In genomic region chr8:70283136-70284077, GRCm38 (mm10) we compare ENCODE assay signal across 8 mouse cellular contexts. TPM values are rescaled to one million over a fixed set of nuclear protein-coding genes. Genes with fewer than 3 reads are reported as not detected.
DNase-seq lines count a peak whose midpoint lies in the region; ATAC-seq lines count a peak whose summit lies in the region.

No protein-coding gene starts in this region.

- WGBS in forebrain, embryonic 11.5 days = 1% methylated on average over 47 of the region's 55 CpGs

- peak; percentile 72 for ATAC-seq in forebrain, embryonic 11.5 days (replicated peaks; ENCODE audit: low FRiP score)

- H3K27me3 ChIP-seq in forebrain, embryonic 11.5 days (ENCODE audit: control insufficient read depth, insufficient read depth, low read length) = no peaks in the 10 kb centered on the region

- peaks cover 25% of the 10 kb centered on the region for H3K36me3 ChIP-seq in forebrain, embryonic 11.5 days (ENCODE audit: control insufficient read depth, insufficient read depth, low read length)

- H3K9ac ChIP-seq in forebrain, embryonic 11.5 days (ENCODE audit: low read length) = peak overlapping the region; percentile 98

- H3K27ac ChIP-seq in forebrain, embryonic 11.5 days (ENCODE audit: low read depth, low read length) = peak overlapping the region; percentile 76

- peak overlapping the region; percentile 78 for H3K4me2 ChIP-seq in forebrain, embryonic 11.5 days (ENCODE audit: low read depth, low read length, severe bottlenecking)

- peaks cover 2% of the 10 kb centered on the region; the same call in 1 of the 2 replicates for H3K9me3 ChIP-seq in forebrain, embryonic 11.5 days (ENCODE audit: control insufficient read depth, low read length)

- peak overlapping the region; percentile 94 for H3K4me3 ChIP-seq in forebrain, embryonic 11.5 days (ENCODE audit: low read depth, low read length)

- 0 out of 2 replicates have a peak, but pooled peaks cover 3% of the 10 kb centered on the region for H3K4me1 ChIP-seq in forebrain, embryonic 11.5 days (replicated peaks; ENCODE audit: control insufficient read depth, insufficient read depth, low read length)

- peak; percentile 10 for DNase-seq in kidney, adult 18-20 months
- no peak for DNase-seq in kidney, postnatal 14 days
- DNase-seq in MN1 (ENCODE audit: low spot score) = peak; percentile 54
- peak; percentile 66 for DNase-seq in forebrain, embryonic 11.5 days (ENCODE audit: low spot score)
- DNase-seq in kidney, adult 8-10 months = peak; percentile 18
- peak; percentile 17 for DNase-seq in mesoderm, embryonic 11.5 days (ENCODE audit: low read depth, low spot score)
- DNase-seq in yolk sac, embryonic 10.5 days (ENCODE audit: low spot score) = peak; percentile 11
- no peak for DNase-seq in spleen, adult 12 weeks (ENCODE audit: low spot score)

RNA-seq across cellular contexts. Expression of gene Homer3, which starts 0.8 kb away (rescaled TPM):
- 87.6 and 91.4 TPM in 2 replicates for polyA plus RNA-seq in forebrain, embryonic 11.5 days (2014; fragmentation: Nextera tagmentation; extraction: Ambion mirVana)

RNA-seq across cellular contexts. Expression of gene Ddx49, which starts 18.9 kb away (rescaled TPM):
- 54.4 and 61.5 TPM in 2 replicates for polyA plus RNA-seq in forebrain, embryonic 11.5 days (2014; fragmentation: Nextera tagmentation; extraction: Ambion mirVana)

RNA-seq across cellular contexts. Expression of gene Cope, which starts 18.9 kb away (rescaled TPM):
- polyA plus RNA-seq in forebrain, embryonic 11.5 days (2014; fragmentation: Nextera tagmentation; extraction: Ambion mirVana) = 220 and 268 TPM in 2 replicates

RNA-seq across cellular contexts. Expression of gene Cers1, which starts 32.2 kb away (rescaled TPM):
- 10.6 and 11.0 TPM in 2 replicates for polyA plus RNA-seq in forebrain, embryonic 11.5 days (2014; fragmentation: Nextera tagmentation; extraction: Ambion mirVana)

RNA-seq across cellular contexts. Expression of gene Gdf1, which starts 46.2 kb away (rescaled TPM):
- 1.8 and 2.6 TPM in 2 replicates for polyA plus RNA-seq in forebrain, embryonic 11.5 days (2014; fragmentation: Nextera tagmentation; extraction: Ambion mirVana)

Comparison
In these comparisons a context has a peak if more than half of its experiments do, and no peak if none do; other contexts are left out.
1. DNase-seq: peak in kidney, adult 18-20 months (single experiment), MN1 (single experiment), forebrain, embryonic 11.5 days (single experiment), kidney, adult 8-10 months (2 of 2), mesoderm, embryonic 11.5 days (single experiment) and yolk sac, embryonic 10.5 days (single experiment); none in kidney, postnatal 14 days (single experiment) and spleen, adult 12 weeks (single experiment).